Mouse (Mus musculus): ENCODE data around the gene Dkk3. TPM values are rescaled to one million over a fixed set of nuclear protein-coding genes. Genes with fewer than 3 reads are reported as not detected.

Dkk3 gene
- polyA plus RNA-seq, 1 experiment from 2014 or later: 27.1 TPM

GRCm38 (mm10) chr7:112140725-112141124, 18.1 kb downstream of the Dkk3 start:
- 0 out of 2 replicates have a peak, but pooled peaks cover 2% of the 10 kb centered on the region for H3K4me1 ChIP-seq (replicated peaks)
- H3K4me2 ChIP-seq (replicated peaks): no peak overlapping the region
- ATAC-seq: no peak
- no peaks in the 10 kb centered on the region for H3K9me3 ChIP-seq
- H3K27ac ChIP-seq: no peak overlapping the region
- H3K9ac ChIP-seq: no peak overlapping the region
- H3K4me3 ChIP-seq (replicated peaks): no peak overlapping the region
- no peaks in the 10 kb centered on the region for H3K27me3 ChIP-seq (replicated peaks)
- H3K36me3 ChIP-seq: no peaks in the 10 kb centered on the region
- 94% methylated on average over 2 of the region's 2 CpGs for WGBS

GRCm38 (mm10) chr7:112138509-112139405, 20.1 kb downstream of the Dkk3 start:
- WGBS: 58% methylated on average over 11 of the region's 11 CpGs
- Histone ChIP-seq H3K9me3 (no peaks in the 10 kb centered on the region), H3K9ac (no peak overlapping the region), H3K27ac (no peak overlapping the region), H3K4me3 (replicated peaks) (no peak overlapping the region), H3K27me3 (replicated peaks) (no peaks in the 10 kb centered on the region), H3K36me3 (no peaks in the 10 kb centered on the region), H3K4me2 (replicated peaks) (no peak overlapping the region), H3K4me1 (replicated peaks) (0 out of 2 replicates have a peak, but pooled peaks cover 2% of the 10 kb centered on the region)
- peak; percentile 44; the same call in 1 of the 2 replicates for ATAC-seq

DNA sequence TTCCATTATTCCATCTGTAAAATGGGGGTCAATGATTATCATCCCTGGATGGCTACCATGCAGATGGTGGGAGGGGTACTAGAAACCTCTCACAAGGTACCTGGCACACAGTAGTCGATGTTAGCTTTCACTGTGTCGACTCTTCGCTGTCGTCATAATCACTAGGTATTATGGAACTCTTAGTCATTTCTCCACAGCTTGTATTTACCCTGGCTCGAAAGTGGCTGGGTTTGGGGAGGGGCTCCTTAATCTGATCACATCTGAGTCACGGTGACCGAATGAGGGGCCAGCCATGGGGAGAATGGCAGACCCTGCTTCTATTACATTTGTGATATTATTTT, 20.7 kb downstream of the Dkk3 start:
- Histone ChIP-seq H3K36me3 (no peaks in the 10 kb centered on the region), H3K27ac (no peak overlapping the region), H3K9ac (no peak overlapping the region), H3K4me2 (replicated peaks) (no peak overlapping the region), H3K27me3 (replicated peaks) (no peaks in the 10 kb centered on the region), H3K9me3 (no peaks in the 10 kb centered on the region), H3K4me3 (replicated peaks) (no peak overlapping the region), H3K4me1 (replicated peaks) (0 out of 2 replicates have a peak, but pooled peaks cover 2% of the 10 kb centered on the region)
- 65% methylated on average over 7 of the region's 7 CpGs for WGBS
- ATAC-seq: no peak

DNA sequence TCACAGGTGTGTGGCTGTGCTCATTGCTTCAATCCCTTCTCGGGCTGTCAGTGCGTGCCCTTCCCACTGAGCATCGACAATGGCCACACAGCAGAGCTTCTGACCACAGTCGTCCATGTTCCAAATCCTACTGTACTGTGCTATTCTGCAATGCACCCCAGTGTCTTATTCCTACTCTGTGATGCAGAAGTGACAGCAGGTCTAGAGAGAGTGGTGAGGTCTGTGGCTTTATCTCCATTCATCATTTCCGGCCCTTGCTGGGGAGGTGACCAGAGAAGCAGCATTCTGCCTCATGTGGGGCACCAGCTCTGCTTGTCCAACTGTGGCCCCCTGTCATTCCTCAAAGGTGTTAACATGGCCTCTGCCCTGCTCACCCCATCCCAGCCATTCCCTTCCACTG, 22.3 kb downstream of the Dkk3 start:
- WGBS: 81% methylated on average over 5 of the region's 5 CpGs
- H3K27me3 ChIP-seq (replicated peaks): no peaks in the 10 kb centered on the region
- no peak for ATAC-seq

GRCm38 (mm10) chr7:112135161-112135560, 23.7 kb downstream of the Dkk3 start:
- H3K9me3 ChIP-seq: no peaks in the 10 kb centered on the region
- H3K27ac ChIP-seq: no peak overlapping the region
- no peaks in the 10 kb centered on the region for H3K4me1 ChIP-seq (replicated peaks)
- WGBS: 88% methylated on average over 4 of the region's 4 CpGs
- no peaks in the 10 kb centered on the region for H3K27me3 ChIP-seq (replicated peaks)
- H3K36me3 ChIP-seq: no peaks in the 10 kb centered on the region
- no peak for ATAC-seq
- H3K4me2 ChIP-seq (replicated peaks): no peak overlapping the region
- H3K9ac ChIP-seq: no peak overlapping the region
- H3K4me3 ChIP-seq (replicated peaks): no peak overlapping the region

More for the DNA sequence above, 22.3 kb downstream of the Dkk3 start:
- Histone ChIP-seq H3K27ac (no peak overlapping the region), H3K9ac (no peak overlapping the region), H3K4me1 (replicated peaks) (no peaks in the 10 kb centered on the region), H3K36me3 (no peaks in the 10 kb centered on the region), H3K4me2 (replicated peaks) (no peak overlapping the region), H3K9me3 (no peaks in the 10 kb centered on the region), H3K4me3 (replicated peaks) (no peak overlapping the region)

DNA sequence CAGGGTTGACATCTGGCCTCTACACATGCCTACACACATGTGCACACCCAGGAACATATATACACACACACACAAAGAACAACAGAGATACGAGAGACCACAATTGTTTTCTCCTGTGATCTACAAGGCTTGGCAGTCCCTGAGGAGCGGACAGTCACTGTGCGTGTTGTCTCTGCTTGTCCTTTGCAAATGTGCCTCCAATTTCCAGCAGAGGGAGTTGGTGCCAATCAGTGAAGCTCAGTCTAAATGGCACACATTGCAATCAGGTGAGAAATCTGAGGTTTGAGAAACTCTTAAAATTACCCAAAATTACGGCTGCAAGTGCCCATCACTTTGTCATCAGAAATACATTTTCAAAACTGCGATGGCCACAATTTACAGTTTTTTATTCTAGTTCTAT, 25.6 kb downstream of the Dkk3 start:
- Histone ChIP-seq H3K27ac (no peak overlapping the region), H3K4me3 (replicated peaks) (no peak overlapping the region), H3K36me3 (no peaks in the 10 kb centered on the region), H3K27me3 (replicated peaks) (no peaks in the 10 kb centered on the region), H3K9ac (no peak overlapping the region), H3K4me1 (replicated peaks) (peaks cover 4% of the 10 kb centered on the region; the same call in 1 of the 2 replicates), H3K9me3 (no peaks in the 10 kb centered on the region), H3K4me2 (replicated peaks) (no peak overlapping the region)
- ATAC-seq: no peak
- 92% methylated on average over 5 of the region's 5 CpGs for WGBS

- Histone ChIP-seq H3K27me3 (replicated peaks) (no peaks in the 10 kb centered on the region), H3K9me3 (no peaks in the 10 kb centered on the region), H3K27ac (no peak overlapping the region), H3K4me1 (replicated peaks) (peaks cover 4% of the 10 kb centered on the region; the same call in 1 of the 2 replicates), H3K36me3 (no peaks in the 10 kb centered on the region), H3K9ac (no peak overlapping the region), H3K4me2 (replicated peaks) (no peak overlapping the region), H3K4me3 (replicated peaks) (no peak overlapping the region)
- 84% methylated on average over 6 of the region's 6 CpGs for WGBS
- no peak for ATAC-seq
Measured at GRCm38 (mm10) chr7:112132005-112132404, 26.9 kb downstream of the Dkk3 start.

DNA sequence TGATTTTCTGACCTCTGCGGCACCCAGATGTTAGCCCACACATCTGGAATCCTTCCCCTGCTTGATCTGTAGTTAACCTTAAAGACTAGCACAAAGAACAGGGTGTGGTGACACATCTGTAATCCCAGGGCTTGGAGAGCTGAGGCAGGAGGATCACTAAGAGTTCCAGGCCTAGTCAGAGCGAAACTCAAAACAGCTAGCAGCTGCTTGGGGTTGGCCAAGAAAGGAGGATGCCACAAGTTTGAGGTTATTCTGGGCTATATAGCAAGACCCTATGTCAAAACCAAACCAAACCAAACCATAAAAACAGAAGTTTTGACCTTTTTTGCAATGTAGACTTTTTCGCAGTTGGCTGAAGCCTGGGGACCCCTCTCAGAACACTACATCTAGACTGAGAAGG, 28.2 kb downstream of the Dkk3 start:
- no peak for ATAC-seq
- Histone ChIP-seq H3K4me2 (replicated peaks) (no peak overlapping the region), H3K36me3 (no peaks in the 10 kb centered on the region), H3K4me1 (replicated peaks) (peaks cover 4% of the 10 kb centered on the region; the same call in 1 of the 2 replicates), H3K9me3 (no peaks in the 10 kb centered on the region), H3K9ac (no peak overlapping the region), H3K4me3 (replicated peaks) (no peak overlapping the region), H3K27me3 (replicated peaks) (no peaks in the 10 kb centered on the region), H3K27ac (no peak overlapping the region)
- 97% methylated on average over 3 of the region's 3 CpGs for WGBS

- no peak overlapping the region for H3K4me3 ChIP-seq (replicated peaks)
- no peak for ATAC-seq
- H3K36me3 ChIP-seq: no peaks in the 10 kb centered on the region
- peaks cover 4% of the 10 kb centered on the region; the same call in 1 of the 2 replicates for H3K4me1 ChIP-seq (replicated peaks)
- no peak overlapping the region for H3K4me2 ChIP-seq (replicated peaks)
- H3K9ac ChIP-seq: no peak overlapping the region
- H3K27ac ChIP-seq: no peak overlapping the region
- H3K27me3 ChIP-seq (replicated peaks): no peaks in the 10 kb centered on the region
- H3K9me3 ChIP-seq: no peaks in the 10 kb centered on the region
- 86% methylated on average over 6 of the region's 6 CpGs for WGBS
Measured at GRCm38 (mm10) chr7:112129851-112130250, 29.0 kb downstream of the Dkk3 start.

DNA sequence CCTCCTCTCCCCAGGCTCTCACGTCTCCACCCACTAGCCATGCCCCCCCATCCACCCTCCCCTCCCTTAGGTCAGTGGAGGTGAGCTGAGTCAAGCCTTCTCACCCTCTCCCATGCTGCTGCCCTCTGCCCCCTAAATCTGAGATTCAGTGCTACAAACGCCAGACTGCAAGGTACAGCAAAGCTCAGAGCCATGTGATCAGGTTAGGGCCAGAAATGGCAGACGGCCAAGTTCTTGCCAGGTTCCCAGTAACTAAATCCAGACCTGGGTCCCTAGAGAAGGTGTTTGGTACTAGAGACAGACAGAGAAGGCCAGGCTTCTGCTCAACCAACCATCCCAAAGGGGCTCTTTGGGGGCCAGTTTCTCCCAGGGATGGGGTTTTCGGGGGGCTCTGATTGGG, 30.0 kb downstream of the Dkk3 start:
- Histone ChIP-seq H3K27me3 (replicated peaks) (no peaks in the 10 kb centered on the region), H3K9ac (no peak overlapping the region), H3K27ac (no peak overlapping the region), H3K4me2 (replicated peaks) (no peak overlapping the region), H3K4me3 (replicated peaks) (no peak overlapping the region), H3K4me1 (replicated peaks) (peaks cover 4% of the 10 kb centered on the region; the same call in 1 of the 2 replicates), H3K9me3 (no peaks in the 10 kb centered on the region), H3K36me3 (no peaks in the 10 kb centered on the region)
- whole genome bisulfite sequencing: 60% methylated on average over 4 of the region's 4 CpGs
- no peak for ATAC-seq

DNA sequence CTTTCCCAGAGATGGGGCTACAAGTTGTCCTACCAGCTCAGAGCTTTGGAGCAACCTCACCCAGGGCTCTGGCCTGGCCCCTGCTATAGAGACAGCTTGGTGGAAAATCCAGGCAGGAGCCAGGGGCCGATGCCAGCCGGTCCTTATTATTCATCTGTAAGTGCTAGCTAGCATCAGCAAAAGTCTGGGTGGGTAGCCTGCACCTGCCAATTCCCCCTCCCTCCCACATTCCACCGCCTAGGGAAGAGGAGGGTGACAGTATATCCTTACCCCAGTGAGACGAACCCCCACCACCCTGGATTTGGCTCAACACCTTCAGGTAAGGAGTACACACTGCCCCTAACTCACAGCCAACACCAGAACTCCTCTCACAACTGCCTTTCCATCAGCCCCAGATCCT, 30.9 kb downstream of the Dkk3 start:
- no peak for ATAC-seq
- no peaks in the 10 kb centered on the region for H3K27me3 ChIP-seq (replicated peaks)
- no peaks in the 10 kb centered on the region for H3K9me3 ChIP-seq
- H3K36me3 ChIP-seq: no peaks in the 10 kb centered on the region
- no peak overlapping the region for H3K9ac ChIP-seq
- 78% methylated on average over 4 of the region's 4 CpGs for WGBS
- H3K4me1 ChIP-seq (replicated peaks): peaks cover 4% of the 10 kb centered on the region; the same call in 1 of the 2 replicates
- no peak overlapping the region for H3K4me2 ChIP-seq (replicated peaks)
- no peak overlapping the region for H3K27ac ChIP-seq
- H3K4me3 ChIP-seq (replicated peaks): no peak overlapping the region

DNA sequence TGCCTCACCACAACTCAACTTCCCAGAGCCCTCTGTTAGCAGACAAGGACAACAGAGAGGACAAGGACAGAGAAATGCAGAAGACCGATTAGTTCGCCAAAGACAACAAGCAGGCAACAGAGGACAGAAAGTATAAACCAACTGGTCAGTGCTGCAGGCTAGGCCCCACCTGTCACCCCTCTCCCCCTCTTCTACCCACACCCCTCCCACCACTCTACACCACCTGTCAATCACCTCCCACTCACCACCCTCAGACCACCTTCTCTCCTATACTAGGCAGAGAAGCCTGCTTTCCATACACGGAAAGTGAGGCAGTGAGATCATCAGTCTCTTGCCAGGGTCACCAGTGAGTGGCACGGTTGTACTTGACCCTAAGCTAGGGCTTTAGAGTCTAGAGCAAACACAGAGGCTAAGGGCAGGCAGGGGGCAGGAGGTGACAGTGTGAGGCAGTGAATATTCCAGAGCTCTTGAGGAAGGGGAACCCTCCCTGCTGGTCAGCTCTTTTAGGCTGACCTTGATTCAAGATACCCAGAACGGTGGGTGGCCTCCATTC, 31.7 kb downstream of the Dkk3 start:
- Histone ChIP-seq H3K4me3 (replicated peaks) (no peak overlapping the region), H3K27ac (no peak overlapping the region), H3K4me1 (replicated peaks) (peaks cover 4% of the 10 kb centered on the region; the same call in 1 of the 2 replicates), H3K4me2 (replicated peaks) (no peak overlapping the region), H3K9me3 (no peaks in the 10 kb centered on the region), H3K27me3 (replicated peaks) (no peaks in the 10 kb centered on the region), H3K9ac (no peak overlapping the region), H3K36me3 (no peaks in the 10 kb centered on the region)
- no peak for ATAC-seq
- WGBS: 56% methylated on average over 5 of the region's 5 CpGs

Data from intestine, embryonic 15.5 days (tissue).